Mouse (Mus musculus): ENCODE measurements around the gene Prss36. TPM values are rescaled to one million over a fixed set of nuclear protein-coding genes. Genes with fewer than 3 reads are reported as not detected.

Prss36 gene
- polyA plus RNA-seq, 1 experiment from 2014 or later: 14.2 TPM

DNA sequence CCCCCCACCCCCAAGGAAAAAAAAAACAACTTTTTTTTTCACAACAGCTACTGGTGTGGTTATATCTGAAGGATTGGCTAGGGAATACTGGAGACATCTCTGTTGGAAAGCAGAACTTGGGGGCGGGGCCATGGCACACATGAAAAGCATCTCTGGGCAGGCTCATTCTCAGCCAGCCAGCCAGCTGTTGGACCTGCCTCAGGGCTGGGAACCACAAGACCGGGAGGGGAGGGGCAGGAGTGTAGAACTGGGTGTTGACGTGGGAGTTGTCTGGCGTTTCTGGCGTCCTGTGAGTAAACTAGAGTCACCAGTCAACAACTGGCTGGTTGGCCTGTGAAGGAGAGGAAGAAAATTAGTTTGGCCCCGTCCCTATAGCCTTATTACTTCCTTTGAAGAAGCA lies 60.6 kb downstream of the Prss36 start:
- H3K9ac ChIP-seq: no peak overlapping the region
- WGBS: 79% methylated on average over 6 of the region's 6 CpGs
- DNase-seq (ENCODE audit: low spot score) (no peak), ATAC-seq (ENCODE audit: low FRiP score) (no peak)
- H3K9me3 ChIP-seq (ENCODE audit: control insufficient read depth, low read length): no peaks in the 10 kb centered on the region
- H3K36me3 ChIP-seq (replicated peaks; ENCODE audit: control insufficient read depth, insufficient read depth): peaks cover 93% of the 10 kb centered on the region
- H3K27me3 ChIP-seq (ENCODE audit: control insufficient read depth, insufficient read depth, low read length): no peaks in the 10 kb centered on the region
- peaks cover 6% of the 10 kb centered on the region; the same call in 1 of the 2 replicates for H3K4me1 ChIP-seq (replicated peaks; ENCODE audit: control insufficient read depth, insufficient read depth, low read length)
- H3K4me3 ChIP-seq (replicated peaks; ENCODE audit: low read length): no peak overlapping the region
- no peak overlapping the region for H3K4me2 ChIP-seq (replicated peaks)
- no peak overlapping the region for H3K27ac ChIP-seq

Other genes with a start within 250 kb of the Prss36 start
- gene Bcl7c, start 237.8 kb downstream of the Prss36 start, polyA plus RNA-seq (2014; fragmentation: Nextera tagmentation; extraction: Ambion mirVana): 50.2 and 57.4 TPM in 2 replicates
- 3.1 and 4.2 TPM in 2 replicates for gene Ctf1, start 234.0 kb downstream of the Prss36 start, polyA plus RNA-seq (2014; fragmentation: Nextera tagmentation; extraction: Ambion mirVana)
- 0.25 TPM in 1 of 2 replicates, not detected in the other for gene Ctf2, start 214.6 kb downstream of the Prss36 start, polyA plus RNA-seq (2014; fragmentation: Nextera tagmentation; extraction: Ambion mirVana)
- gene Fbxl19, start 202.2 kb downstream of the Prss36 start, polyA plus RNA-seq (2014; fragmentation: Nextera tagmentation; extraction: Ambion mirVana): 5.6 and 6.9 TPM in 2 replicates
- gene Orai3, start 176.9 kb downstream of the Prss36 start, polyA plus RNA-seq (2014; fragmentation: Nextera tagmentation; extraction: Ambion mirVana): 4.8 and 7.3 TPM in 2 replicates
- gene Setd1a, start 170.1 kb downstream of the Prss36 start, polyA plus RNA-seq (2014; fragmentation: Nextera tagmentation; extraction: Ambion mirVana): 18.7 and 19.1 TPM in 2 replicates
- not detected in 2 replicates for gene Gm49388, start 161.1 kb downstream of the Prss36 start, polyA plus RNA-seq (2014; fragmentation: Nextera tagmentation; extraction: Ambion mirVana)
- 10.6 and 11.0 TPM in 2 replicates for gene Hsd3b7, start 146.1 kb downstream of the Prss36 start, polyA plus RNA-seq (2014; fragmentation: Nextera tagmentation; extraction: Ambion mirVana)
- gene Stx4a, start 122.4 kb downstream of the Prss36 start, polyA plus RNA-seq (2014; fragmentation: Nextera tagmentation; extraction: Ambion mirVana): 9.6 and 10.6 TPM in 2 replicates
- 59.7 and 66.2 TPM in 2 replicates for gene Stx1b, start 122.2 kb downstream of the Prss36 start, polyA plus RNA-seq (2014; fragmentation: Nextera tagmentation; extraction: Ambion mirVana)
- gene Zfp646, start 70.5 kb downstream of the Prss36 start, polyA plus RNA-seq (2014; fragmentation: Nextera tagmentation; extraction: Ambion mirVana): 11.6 and 12.3 TPM in 2 replicates
- gene Zfp668, start 69.9 kb downstream of the Prss36 start, polyA plus RNA-seq (2014; fragmentation: Nextera tagmentation; extraction: Ambion mirVana): 22.5 and 26.8 TPM in 2 replicates
- gene Prss53, start 55.8 kb downstream of the Prss36 start, polyA plus RNA-seq (2014; fragmentation: Nextera tagmentation; extraction: Ambion mirVana): 0.83 and 1.1 TPM in 2 replicates
- not detected in 2 replicates for gene Gm21974, start 51.3 kb downstream of the Prss36 start, polyA plus RNA-seq (2014; fragmentation: Nextera tagmentation; extraction: Ambion mirVana)
- 71.9 and 81.8 TPM in 2 replicates for gene Vkorc1, start 51.1 kb downstream of the Prss36 start, polyA plus RNA-seq (2014; fragmentation: Nextera tagmentation; extraction: Ambion mirVana)
- gene Bckdk, start 42.6 kb downstream of the Prss36 start, polyA plus RNA-seq (2014; fragmentation: Nextera tagmentation; extraction: Ambion mirVana): 65.5 and 69.2 TPM in 2 replicates
- gene Kat8, start 34.2 kb downstream of the Prss36 start, polyA plus RNA-seq (2014; fragmentation: Nextera tagmentation; extraction: Ambion mirVana): 42.1 and 46.0 TPM in 2 replicates
- 0.25 TPM in 2 replicates for gene Prss8, start 16.6 kb downstream of the Prss36 start, polyA plus RNA-seq (2014; fragmentation: Nextera tagmentation; extraction: Ambion mirVana)
- gene Fus, start 20.7 kb upstream of the Prss36 start, polyA plus RNA-seq (2014; fragmentation: Nextera tagmentation; extraction: Ambion mirVana): 39.0 and 44.2 TPM in 2 replicates
- 6.6 and 9.8 TPM in 2 replicates for gene Pycard, start 47.1 kb upstream of the Prss36 start, polyA plus RNA-seq (2014; fragmentation: Nextera tagmentation; extraction: Ambion mirVana)
- gene Trim72, start 57.2 kb upstream of the Prss36 start, polyA plus RNA-seq (2014; fragmentation: Nextera tagmentation; extraction: Ambion mirVana): not detected in 2 replicates
- 0.60 and 0.88 TPM in 2 replicates for gene Itgam, start 115.9 kb upstream of the Prss36 start, polyA plus RNA-seq (2014; fragmentation: Nextera tagmentation; extraction: Ambion mirVana)
- not detected in 2 replicates for gene Gm49368, start 116.0 kb upstream of the Prss36 start, polyA plus RNA-seq (2014; fragmentation: Nextera tagmentation; extraction: Ambion mirVana)
- gene Itgax, start 182.8 kb upstream of the Prss36 start, polyA plus RNA-seq (2014; fragmentation: Nextera tagmentation; extraction: Ambion mirVana): 0.09 TPM in 1 of 2 replicates, not detected in the other
- gene Itgad, start 207.7 kb upstream of the Prss36 start, polyA plus RNA-seq (2014; fragmentation: Nextera tagmentation; extraction: Ambion mirVana): not detected in 2 replicates